26 mouse cellular contexts compared by ENCODE assay signal in genomic region chr12:100470295-100470694, GRCm38 (mm10). TPM values are rescaled to one million over a fixed set of nuclear protein-coding genes. Genes with fewer than 3 reads are reported as not detected.
DNase-seq lines count a peak whose midpoint lies in the region; ATAC-seq and TF ChIP-seq lines count a peak whose summit lies in the region.
"Had no signal": no experiment of that assay in that cellular context is flagged by ENCODE, and none has a peak within 500 bp of the region (broad histone marks: within the 10 kb centered on the region; RNA-seq: fewer than 3 reads in every experiment).

No protein-coding gene starts in this region.

- H3K4me3 ChIP-seq in heart, embryonic 14.5 days (ENCODE audit: control insufficient read depth in 1 of 2, insufficient read depth in 1 of 2, low read depth in 1 of 2, low read length in 2 of 2), result no peak overlapping the region
- H3K4me3 ChIP-seq in kidney, embryonic 14.5 days (ENCODE audit: low read length), result no peak overlapping the region
- no peak overlapping the region for H3K4me3 ChIP-seq in ES-E14 (ENCODE audit: insufficient read depth in 1 of 2, low read depth in 1 of 2, low read length in 2 of 2, poor library complexity in 1 of 2, severe bottlenecking in 1 of 2)
- no peak overlapping the region for H3K4me3 ChIP-seq in cortical plate, adult 2 months (ENCODE audit: insufficient read depth, low read length)
- H3K4me3 ChIP-seq: embryonic facial prominence, embryonic 15.5 days; limb, embryonic 12.5 days; megakaryocyte, embryonic 14.5 days; midbrain, embryonic 13.5 days had no signal

- 73% methylated on average over 9 of the region's 9 CpGs for WGBS in heart, embryonic 14.5 days
- WGBS in kidney, embryonic 14.5 days, result 79% methylated on average over 9 of the region's 9 CpGs

- in situ Hi-C loops in ES-E14 (cut with MboI; ENCODE audit: low sequenced_read_pairs in 2 of 2, unreplicated experiment in 2 of 2), result no loop called here

- H3K9ac ChIP-seq in heart, embryonic 14.5 days (ENCODE audit: low read length), result no peak overlapping the region
- no peak overlapping the region for H3K9ac ChIP-seq in kidney, embryonic 14.5 days (ENCODE audit: low read depth, low read length)
- no peak overlapping the region for H3K9ac ChIP-seq in ES-E14 (ENCODE audit: insufficient read depth, low read depth, low read length, poor library complexity, severe bottlenecking)
- H3K9ac ChIP-seq: embryonic facial prominence, embryonic 15.5 days; hindbrain, embryonic 14.5 days; limb, embryonic 12.5 days; liver, postnatal 0 days; midbrain, embryonic 13.5 days had no signal

- no peak for TF ChIP-seq POLR2A in cortical plate, adult 2 months (IDR thresholded peaks at IDR 0.05; ENCODE audit: extremely low read depth, insufficient read depth, low read length)

- ATAC-seq in heart, embryonic 14.5 days (ENCODE audit: insufficient number of reproducible peaks, insufficient read depth, low FRiP score, low read depth), result no peak
- no peak for ATAC-seq in kidney, embryonic 14.5 days (ENCODE audit: low FRiP score, low TSS enrichment)
- ATAC-seq: forebrain, embryonic 14.5 days; inflammation-experienced regulatory T-cells, adult 6 months; liver, postnatal 0 days; midbrain, embryonic 13.5 days had no signal

- H3K4me1 ChIP-seq in heart, embryonic 14.5 days (ENCODE audit: control insufficient read depth in 2 of 2, insufficient read depth in 2 of 2, low read length in 2 of 2), result peaks cover 0 to 7% of the 10 kb centered on the region in 2 experiments; a peak in 1 of 4 replicates
- no peaks in the 10 kb centered on the region for H3K4me1 ChIP-seq in kidney, embryonic 14.5 days (ENCODE audit: control insufficient read depth, insufficient read depth, low read length)
- peaks cover 1 to 2% of the 10 kb centered on the region in 2 experiments; a peak in 2 of 4 replicates for H3K4me1 ChIP-seq in ES-E14 (ENCODE audit: control insufficient read depth in 2 of 2, insufficient read depth in 2 of 2, low read length in 2 of 2, poor library complexity in 1 of 2)
- H3K4me1 ChIP-seq in cortical plate, adult 2 months (ENCODE audit: control insufficient read depth, insufficient read depth, low read length), result peaks cover 6% of the 10 kb centered on the region
- H3K4me1 ChIP-seq: embryonic facial prominence, embryonic 15.5 days had no signal

- no peak overlapping the region for H3K4me2 ChIP-seq in heart, embryonic 14.5 days (ENCODE audit: low read length)
- no peak overlapping the region for H3K4me2 ChIP-seq in kidney, embryonic 14.5 days (replicated peaks; ENCODE audit: low read depth, low read length)
- H3K4me2 ChIP-seq: embryonic facial prominence, embryonic 15.5 days; hindbrain, embryonic 14.5 days; limb, embryonic 12.5 days; liver, embryonic 11.5 days; midbrain, embryonic 13.5 days had no signal

- intact Hi-C loops in heart, postnatal 14 days (cut with DNase I), result no loop called here

- H3K36me3 ChIP-seq in heart, embryonic 14.5 days (ENCODE audit: control insufficient read depth, insufficient read depth, low read length), result peaks cover 13% of the 10 kb centered on the region
- peaks cover 2% of the 10 kb centered on the region; the same call in 1 of the 2 replicates for H3K36me3 ChIP-seq in kidney, embryonic 14.5 days (ENCODE audit: control insufficient read depth, insufficient read depth, low read length)
- peaks cover 2% of the 10 kb centered on the region; the same call in 1 of the 2 replicates for H3K36me3 ChIP-seq in ES-E14 (ENCODE audit: control insufficient read depth, insufficient read depth, low read length, poor library complexity, severe bottlenecking)

- TF ChIP-seq CTCF in cortical plate, adult 2 months (IDR thresholded peaks at IDR 0.05; ENCODE audit: extremely low read depth, insufficient read depth, low read length), result no peak

- peak overlapping the region; percentile 41 to 47; a peak in 3 of 4 replicates for H3K27ac ChIP-seq in heart, embryonic 14.5 days (replicated peaks in 1 of 2; ENCODE audit: control insufficient read depth in 1 of 2, insufficient read depth in 1 of 2, low read depth in 2 of 2, low read length in 2 of 2)
- H3K27ac ChIP-seq in kidney, embryonic 14.5 days (ENCODE audit: low read depth, low read length), result no peak overlapping the region
- H3K27ac ChIP-seq in ES-E14 (ENCODE audit: insufficient read depth, low read depth, low read length, poor library complexity, severe bottlenecking), result 0 out of 2 replicates have a peak overlapping the region, but pooled peaks have one; percentile 19
- H3K27ac ChIP-seq in cortical plate, adult 2 months (ENCODE audit: insufficient read depth, low read length), result peak overlapping the region; percentile 50; the same call in 1 of the 2 replicates
- H3K27ac ChIP-seq: embryonic facial prominence, embryonic 15.5 days; hindbrain, embryonic 14.5 days; limb, embryonic 12.5 days; midbrain, embryonic 13.5 days had no signal

- no peaks in the 10 kb centered on the region for H3K27me3 ChIP-seq in heart, embryonic 14.5 days (ENCODE audit: control insufficient read depth, insufficient read depth, low read length)
- H3K27me3 ChIP-seq in kidney, embryonic 14.5 days (ENCODE audit: control insufficient read depth, insufficient read depth, low read length), result no peaks in the 10 kb centered on the region
- H3K27me3 ChIP-seq: CH12.LX; embryonic facial prominence, embryonic 15.5 days; limb, embryonic 12.5 days; megakaryocyte, embryonic 14.5 days; midbrain, embryonic 13.5 days had no signal

- no peak for DNase-seq in heart, postnatal 14 days
- peak; percentile 29 to 42 for DNase-seq in kidney, postnatal 36 days
- no peak for DNase-seq in ES-E14 (ENCODE audit: low read depth, low spot score)
- no peak for DNase-seq in retina, postnatal 1 day
- DNase-seq: adrenal gland, adult 2 months; B cell, adult 2 months; cerebellum, adult 18-20 months; cerebellum, postnatal 25 days; embryo, embryonic 11 days; heart, postnatal 4 days; kidney, adult 8-10 months; liver, postnatal 0 days; lung, postnatal 10 days; right cerebral cortex, postnatal 14 days had no signal

- H3K9me3 ChIP-seq in heart, embryonic 14.5 days (ENCODE audit: control insufficient read depth, low read length), result no peaks in the 10 kb centered on the region
- no peaks in the 10 kb centered on the region for H3K9me3 ChIP-seq in kidney, embryonic 14.5 days (ENCODE audit: control insufficient read depth, low read length)
- H3K9me3 ChIP-seq in ES-E14 (ENCODE audit: control insufficient read depth, insufficient read depth, low read depth, low read length), result no peaks in the 10 kb centered on the region
- H3K9me3 ChIP-seq: embryonic facial prominence, embryonic 15.5 days; limb, embryonic 12.5 days; megakaryocyte, embryonic 14.5 days; midbrain, embryonic 13.5 days had no signal

TF ChIP-seq in ES-E14, 5 proteins besides CTCF, POLR2A, EP300 and RAD21:
- TF ChIP-seq CHD2 (IDR thresholded peaks at IDR 0.05; ENCODE audit: low read depth, low read length) (no peak), MAFK (IDR thresholded peaks at IDR 0.05; ENCODE audit: insufficient read depth, low read depth, low read length) (no peak), HCFC1 (IDR thresholded peaks at IDR 0.05; ENCODE audit: borderline replicate concordance, insufficient read depth, low read length) (no peak), ZNF384 (IDR thresholded peaks at IDR 0.05; ENCODE audit: low read depth, low read length) (no peak), ZC3H11A (IDR thresholded peaks at IDR 0.05; ENCODE audit: borderline replicate concordance, low read depth, low read length) (no peak)
TF ChIP-seq in ES-E14: peak in this region for 0.

RNA-seq across cellular contexts. Expression of gene Ttc7b, which starts 50.3 kb away (rescaled TPM):
- 16.5 and 18.8 TPM in 2 replicates for polyA plus RNA-seq in heart, embryonic 14.5 days (2014; fragmentation: Nextera tagmentation; extraction: Ambion mirVana)
- 10 to 100 TPM; 65.8 to 73.1 TPM for total RNA-seq in heart, postnatal 14 days (2021)
- polyA plus RNA-seq in kidney, embryonic 14.5 days (2014; fragmentation: Nextera tagmentation; extraction: Ambion mirVana), result 6.2 and 7.6 TPM in 2 replicates
- total RNA-seq in ES-E14 (2012; rRNA removed), result 19.0 and 24.0 TPM in 2 replicates
- 221 and 228 TPM in 2 replicates for polyA plus RNA-seq in cortical plate, adult 2 months (2012; rRNA removed)

Comparison
In these comparisons a context has a peak if more than half of its experiments do, and no peak if none do; other contexts are left out.
1. DNase-seq: peak in kidney, postnatal 36 days (2 of 2); none in heart, postnatal 14 days (0 of 2), ES-E14 (single experiment) and retina, postnatal 1 day (single experiment).
2. RNA of gene Ttc7b, which starts 50.3 kb away (polyA plus RNA-seq): 221 to 228 TPM in cortical plate, adult 2 months; 16.5 to 18.8 TPM in heart, embryonic 14.5 days and 6.2 to 7.6 TPM in kidney, embryonic 14.5 days; every median in the first group is over 10 times any median in the second.